Mouse (Mus musculus) central nervous system, embryonic 11.5 days (tissue): ENCODE measurements around the gene Tfap2b. TPM values are rescaled to one million over a fixed set of nuclear protein-coding genes. Genes with fewer than 3 reads are reported as not detected.

Experiments
- polyA plus RNA-seq: library from polyadenylated mRNA; depleted of rRNA; stranded (reverse); fragments of >200 nt; gene quantifications from 2 replicates; pipeline ENCODE4 v1.2.3, GENCODE M21; 2012; rRNA removed

Tfap2b gene
- polyA plus RNA-seq = 28.5 and 29.0 TPM in 2 replicates

GRCm38 (mm10) chr1:19208641-19209358 lies at the start of gene Tfap2b:
TSS of gene Tfap2b (plus strand) at chr1:19208914.

Other genes with a start within 250 kb of the Tfap2b start
- gene Tfap2d, start 105.9 kb upstream of the Tfap2b start, polyA plus RNA-seq = 5.1 and 10.5 TPM in 2 replicates